Mouse (Mus musculus): ENCODE measurements around the gene Gas2l3.
A peak's percentile ranks its signal among the peaks of the same experiment; 100 is the strongest.

Gene Gas2l3

DNA sequence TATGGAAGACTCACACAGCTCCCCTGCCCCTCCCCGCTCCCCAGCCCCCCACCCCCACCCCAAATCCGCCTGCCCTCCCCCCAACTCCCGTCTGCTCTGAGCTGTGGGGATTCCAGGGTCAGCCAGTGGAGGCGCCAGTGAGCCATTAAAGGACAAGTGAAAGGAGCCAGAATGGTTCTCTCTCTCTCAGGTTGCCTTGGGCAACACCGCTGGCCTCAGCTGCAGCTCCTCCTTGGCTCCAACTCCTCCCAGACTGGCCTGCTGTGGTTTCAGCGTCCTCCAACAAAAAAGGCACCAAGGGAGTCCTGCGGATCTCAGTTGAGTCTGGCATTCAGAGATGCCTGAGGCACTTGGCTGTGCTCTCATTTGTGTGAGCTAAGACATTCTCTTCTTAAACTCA is 47.9 kb downstream of the Gas2l3 start:
- DNase-seq (ENCODE audit: low spot score in 2 of 2): peak; percentile 29 to 44

DNA sequence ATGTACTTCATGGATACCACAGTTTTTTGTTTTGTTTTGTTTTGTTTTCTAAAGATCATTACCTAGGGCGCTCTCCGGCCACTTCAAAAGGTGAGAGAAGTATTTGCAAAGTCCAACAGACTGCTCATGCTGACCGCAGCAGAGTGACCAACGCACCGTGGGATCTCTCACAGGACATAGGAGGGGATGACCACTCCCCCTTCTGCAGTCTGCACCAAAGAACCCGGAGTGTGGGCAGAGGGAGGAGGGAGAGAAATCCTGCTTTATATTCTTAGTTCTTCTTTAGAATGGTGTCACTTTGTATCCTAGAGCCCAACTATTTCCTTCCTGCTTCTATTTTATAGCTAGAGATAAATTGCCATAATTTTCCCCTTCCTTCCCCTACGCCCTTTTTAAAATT is 48.4 kb downstream of the Gas2l3 start:
- no peak for DNase-seq (ENCODE audit: low spot score in 2 of 2)

DNA sequence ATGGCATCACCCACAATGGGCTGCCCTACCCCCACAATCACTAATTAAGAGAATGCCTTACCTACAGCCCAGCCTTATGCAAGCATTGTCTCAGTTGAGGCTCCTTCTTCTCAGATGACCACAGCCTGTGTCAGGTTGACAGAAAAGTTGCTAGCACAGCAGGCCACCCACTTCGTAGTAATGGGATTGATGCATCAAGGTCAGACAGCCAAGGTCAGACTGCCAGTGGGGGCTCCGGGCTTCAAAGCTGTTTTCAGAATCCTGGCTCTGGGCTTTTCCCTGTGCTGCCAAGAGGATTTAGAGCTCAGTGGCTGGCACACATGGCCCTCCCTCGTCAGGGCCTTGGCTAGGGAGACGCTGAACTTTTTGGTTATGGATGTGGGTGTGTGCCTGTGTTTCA is 51.1 kb downstream of the Gas2l3 start:
- no peak for DNase-seq (ENCODE audit: low spot score in 2 of 2)

DNA sequence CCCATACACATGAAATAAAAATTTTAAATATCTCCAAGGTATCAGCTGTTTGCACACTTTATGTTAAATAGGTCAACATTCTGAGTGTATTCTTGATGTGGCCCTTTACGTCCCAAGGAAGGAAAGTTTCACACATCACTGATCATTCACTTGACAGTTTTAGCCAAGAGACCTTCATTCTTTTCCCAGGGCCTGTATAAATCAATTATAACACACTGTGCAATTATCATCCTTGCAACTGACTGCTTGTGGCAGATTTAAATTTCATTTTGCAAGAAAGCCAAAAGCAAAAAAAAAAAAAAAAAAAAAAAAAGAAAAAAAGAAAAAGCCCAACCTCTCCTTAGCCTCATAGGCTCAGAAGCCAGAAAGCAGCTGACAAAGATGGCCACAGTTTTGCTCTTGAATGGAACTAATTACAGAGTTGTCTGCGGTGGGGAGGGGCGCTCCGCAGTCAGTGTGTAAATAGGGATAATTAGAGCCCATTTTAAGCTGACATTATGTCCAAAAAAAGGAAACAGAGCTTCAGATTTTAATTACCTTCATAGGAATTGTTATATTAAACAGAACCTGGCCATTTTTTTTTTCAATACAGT is 52.1 kb downstream of the Gas2l3 start:
- DNase-seq (ENCODE audit: low spot score in 2 of 2): no peak

DNA sequence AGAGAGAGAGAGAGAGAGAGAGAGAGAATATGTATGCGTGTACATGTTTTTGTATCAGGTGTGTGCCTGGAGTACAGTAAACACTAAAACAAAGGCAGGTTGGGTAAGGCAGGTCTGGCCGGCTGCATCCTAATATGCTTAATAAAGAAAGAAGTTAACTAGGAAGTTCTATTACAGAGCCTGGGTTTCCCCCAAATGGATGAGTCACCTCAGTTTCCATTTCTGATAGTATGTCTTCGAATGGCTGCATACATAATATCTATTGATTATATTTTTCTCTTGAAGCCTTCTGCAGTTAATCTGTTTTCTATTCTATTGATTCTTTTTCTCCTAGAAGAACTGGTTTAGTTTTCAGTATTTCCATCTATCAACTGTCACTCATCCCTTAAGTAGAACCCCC is 57.3 kb downstream of the Gas2l3 start:
- no peak for DNase-seq (ENCODE audit: low spot score in 2 of 2)

DNA sequence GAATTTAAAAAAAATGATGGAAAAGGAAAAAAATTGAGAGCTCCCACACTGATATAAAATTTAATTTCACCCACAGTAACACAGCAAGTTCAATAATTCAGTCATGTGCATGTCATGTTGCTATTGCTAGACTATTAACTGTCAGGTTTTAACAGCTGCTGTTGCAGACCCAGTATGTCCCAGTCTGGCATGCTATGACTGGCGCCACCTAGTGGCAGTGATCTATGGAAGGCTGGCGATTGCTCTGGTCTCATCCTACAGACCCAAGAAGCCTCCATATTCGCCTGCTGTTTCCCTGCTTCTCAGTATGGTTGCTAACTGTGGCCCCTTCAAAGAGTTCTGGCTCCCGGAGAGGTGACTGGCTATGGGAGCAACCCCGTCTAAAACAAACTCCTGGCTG is 60.3 kb downstream of the Gas2l3 start:
- peak; percentile 13 to 46 for DNase-seq (ENCODE audit: low spot score in 2 of 2)

DNA sequence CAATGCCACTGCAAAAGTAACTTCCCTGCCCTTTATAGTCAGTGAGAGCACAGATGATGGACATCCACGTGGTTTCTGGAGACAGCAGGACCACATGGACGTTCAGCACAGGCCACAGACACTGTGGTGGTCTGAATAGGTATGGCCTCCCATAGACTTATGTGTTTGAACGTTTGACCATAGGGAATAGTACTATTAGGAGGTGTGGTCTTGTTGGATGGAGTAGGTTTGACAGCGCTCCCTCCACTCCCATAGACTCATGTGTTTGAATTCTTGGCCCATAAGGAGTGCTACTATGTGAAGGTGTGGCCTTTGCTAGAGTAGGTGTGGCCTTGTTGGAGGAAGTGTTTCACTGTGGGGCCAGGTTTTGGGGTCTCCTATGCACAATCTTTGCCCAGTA is 66.0 kb downstream of the Gas2l3 start:
- DNase-seq (ENCODE audit: low spot score in 2 of 2): no peak

DNA sequence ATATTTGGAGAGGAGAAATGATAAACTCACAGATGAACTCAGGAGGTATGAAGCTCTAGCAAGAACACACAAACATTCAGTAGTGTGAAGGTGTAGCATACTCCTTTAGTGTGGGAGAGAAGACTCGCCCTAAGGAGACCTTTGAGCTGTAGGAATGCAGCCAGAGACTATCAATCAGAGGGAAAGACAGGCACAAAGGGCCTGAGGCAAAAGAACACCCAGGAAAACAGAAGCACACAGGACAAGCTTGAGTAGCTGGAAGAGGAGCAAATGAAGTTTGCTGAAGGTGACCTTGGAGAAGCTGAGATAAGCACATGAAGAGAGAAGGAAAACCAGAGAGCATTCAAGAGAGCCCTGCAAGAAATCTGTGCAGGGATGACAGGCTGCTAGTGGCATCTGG is 73.7 kb downstream of the Gas2l3 start:
- no peak for DNase-seq (ENCODE audit: low spot score in 2 of 2)

DNA sequence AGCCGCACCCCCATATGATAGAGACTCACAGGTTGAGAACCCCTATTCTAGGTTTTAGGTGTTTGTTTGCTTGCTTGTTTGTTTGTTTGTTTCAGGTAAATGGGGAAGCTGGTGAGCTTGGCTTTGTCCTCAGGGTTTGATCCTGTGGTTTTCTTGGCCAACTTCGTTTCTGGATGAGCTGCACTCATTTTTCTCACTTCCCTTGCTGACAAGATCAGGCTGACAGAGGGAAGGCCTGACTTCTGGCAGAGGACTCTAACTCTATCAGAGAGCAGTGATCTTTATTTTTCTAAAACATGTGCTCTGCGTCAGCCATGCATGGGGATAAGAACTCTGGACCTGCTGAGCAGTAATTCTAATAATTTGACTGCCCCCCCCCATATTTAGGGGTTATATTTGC is 84.8 kb downstream of the Gas2l3 start:
- no peak for DNase-seq (ENCODE audit: low spot score in 2 of 2)

Data from frontal cortex, postnatal 14 days (tissue).